In genomic region chr3:95318548-95318947, GRCm38 (mm10) we compare ENCODE assay signal across 8 mouse cellular contexts. TPM values are rescaled to one million over a fixed set of nuclear protein-coding genes. Genes with fewer than 3 reads are reported as not detected.
DNase-seq lines count a peak whose midpoint lies in the region; ATAC-seq and TF ChIP-seq lines count a peak whose summit lies in the region.

No protein-coding gene starts in this region.

- H3K9ac ChIP-seq in kidney, embryonic 14.5 days (ENCODE audit: low read depth, low read length): no peak overlapping the region
- 0 out of 2 replicates have a peak overlapping the region, but pooled peaks have one; percentile 6 for H3K9ac ChIP-seq in hindbrain, embryonic 16.5 days (ENCODE audit: low read depth, low read length)

- H3K27ac ChIP-seq in kidney, embryonic 14.5 days (ENCODE audit: low read depth, low read length): no peak overlapping the region
- H3K27ac ChIP-seq in hindbrain, embryonic 16.5 days (ENCODE audit: low read depth, low read length): no peak overlapping the region

- intact Hi-C loops in left cerebral cortex, postnatal 36 days (cut with DNase I): no loop called here
- intact Hi-C loops in left cerebral cortex, postnatal 10 days (cut with DNase I): no loop called here

- 55% methylated on average over 6 of the region's 6 CpGs for WGBS in kidney, embryonic 14.5 days
- WGBS in hindbrain, embryonic 16.5 days: 49% methylated on average over 6 of the region's 6 CpGs
- WGBS in lung, adult 2 months: 36% methylated on average over 6 of the region's 6 CpGs

- H3K4me1 ChIP-seq in kidney, embryonic 14.5 days (ENCODE audit: control insufficient read depth, insufficient read depth, low read length): peaks cover 22% of the 10 kb centered on the region
- H3K4me1 ChIP-seq in hindbrain, embryonic 16.5 days (ENCODE audit: control insufficient read depth, insufficient read depth, low read depth, low read length): peaks cover 20% of the 10 kb centered on the region
- H3K4me1 ChIP-seq in lung, adult 2 months (ENCODE audit: control insufficient read depth, insufficient read depth, low read length): peaks cover 19% of the 10 kb centered on the region

- H3K4me2 ChIP-seq in kidney, embryonic 14.5 days (replicated peaks; ENCODE audit: low read depth, low read length): no peak overlapping the region
- no peak overlapping the region for H3K4me2 ChIP-seq in hindbrain, embryonic 16.5 days (ENCODE audit: low read length)

- TF ChIP-seq CTCF in lung, adult 2 months (IDR thresholded peaks at IDR 0.05; ENCODE audit: insufficient read depth, low read length): no peak

- peaks cover 44% of the 10 kb centered on the region for H3K36me3 ChIP-seq in kidney, embryonic 14.5 days (ENCODE audit: control insufficient read depth, insufficient read depth, low read length)
- peaks cover 20% of the 10 kb centered on the region for H3K36me3 ChIP-seq in hindbrain, embryonic 16.5 days (ENCODE audit: control insufficient read depth, insufficient read depth, low read length)

- TF ChIP-seq POLR2A in lung, adult 2 months (IDR thresholded peaks at IDR 0.05; ENCODE audit: borderline replicate concordance, extremely low read depth, low read depth, low read length): peak; percentile 74; the same call in 1 of the 2 replicates

- no peaks in the 10 kb centered on the region for H3K9me3 ChIP-seq in kidney, embryonic 14.5 days (ENCODE audit: control insufficient read depth, low read length)
- no peaks in the 10 kb centered on the region for H3K9me3 ChIP-seq in hindbrain, embryonic 16.5 days (ENCODE audit: control insufficient read depth, low read length)

- DNase-seq in kidney, adult 11 months: peak; percentile 91
- peak; percentile 72 for DNase-seq in adrenal gland, postnatal 25 days
- DNase-seq in lung, adult 2 months: peak; percentile 78
- DNase-seq in left cerebral cortex, postnatal 36 days (ENCODE audit: low spot score in 2 of 2): no peak
- no peak for DNase-seq in left cerebral cortex, postnatal 10 days (ENCODE audit: extremely low spot score in 1 of 2, low spot score in 2 of 2)
- no peak for DNase-seq in cerebellum, postnatal 36 days

- no peaks in the 10 kb centered on the region for H3K27me3 ChIP-seq in kidney, embryonic 14.5 days (ENCODE audit: control insufficient read depth, insufficient read depth, low read length)
- no peaks in the 10 kb centered on the region for H3K27me3 ChIP-seq in hindbrain, embryonic 16.5 days (replicated peaks; ENCODE audit: control insufficient read depth, insufficient read depth, low read length)

- no peak overlapping the region for H3K4me3 ChIP-seq in kidney, embryonic 14.5 days (ENCODE audit: low read length)
- no peak overlapping the region for H3K4me3 ChIP-seq in hindbrain, embryonic 16.5 days (ENCODE audit: low read length)
- H3K4me3 ChIP-seq in lung, adult 2 months (replicated peaks; ENCODE audit: extremely low read depth, low read depth, low read length): no peak overlapping the region

- no peak for ATAC-seq in kidney, embryonic 14.5 days (ENCODE audit: low FRiP score, low TSS enrichment)
- no peak for ATAC-seq in hindbrain, embryonic 16.5 days

RNA-seq across cellular contexts. Expression of gene Cers2, which starts 4.0 kb away (rescaled TPM):
- polyA plus RNA-seq in kidney, embryonic 14.5 days (2014; fragmentation: Nextera tagmentation; extraction: Ambion mirVana): 103 and 154 TPM in 2 replicates
- total RNA-seq in adrenal gland, postnatal 25 days (2021): 253 and 254 TPM in 2 replicates
- 97.4 and 102 TPM in 2 replicates for polyA plus RNA-seq in hindbrain, embryonic 16.5 days (2015; fragmentation: Nextera tagmentation; extraction: Ambion mirVana)
- 158 and 181 TPM in 2 replicates for polyA plus RNA-seq in lung, adult 2 months (2012; rRNA removed)
- 10 to 100 TPM; 49.2 to 53.5 TPM for total RNA-seq in left cerebral cortex, postnatal 36 days (2021)
- total RNA-seq in left cerebral cortex, postnatal 10 days (2021): 10 to 100 TPM; 39.2 to 40.3 TPM

RNA-seq across cellular contexts. Expression of gene Anxa9, which starts 11.6 kb away (rescaled TPM):
- polyA plus RNA-seq in kidney, embryonic 14.5 days (2014; fragmentation: Nextera tagmentation; extraction: Ambion mirVana): 3.7 and 4.3 TPM in 2 replicates
- 1.2 and 1.3 TPM in 2 replicates for total RNA-seq in adrenal gland, postnatal 25 days (2021)
- 0.35 TPM in 2 replicates for polyA plus RNA-seq in hindbrain, embryonic 16.5 days (2015; fragmentation: Nextera tagmentation; extraction: Ambion mirVana)
- polyA plus RNA-seq in lung, adult 2 months (2012; rRNA removed): 4.7 and 16.7 TPM in 2 replicates
- 1 to 10 TPM; 1.1 TPM for total RNA-seq in left cerebral cortex, postnatal 36 days (2021)
- under 1 TPM; 0.36 to 0.41 TPM for total RNA-seq in left cerebral cortex, postnatal 10 days (2021)

RNA-seq across cellular contexts. Expression of gene Prune1, which starts 36.7 kb away (rescaled TPM):
- 15.4 and 22.1 TPM in 2 replicates for polyA plus RNA-seq in kidney, embryonic 14.5 days (2014; fragmentation: Nextera tagmentation; extraction: Ambion mirVana)
- 27.9 and 38.2 TPM in 2 replicates for total RNA-seq in adrenal gland, postnatal 25 days (2021)
- 77.6 and 79.9 TPM in 2 replicates for polyA plus RNA-seq in hindbrain, embryonic 16.5 days (2015; fragmentation: Nextera tagmentation; extraction: Ambion mirVana)
- polyA plus RNA-seq in lung, adult 2 months (2012; rRNA removed): 13.4 and 24.2 TPM in 2 replicates
- total RNA-seq in left cerebral cortex, postnatal 36 days (2021): 10 to 100 TPM; 24.9 to 27.0 TPM
- 10 to 100 TPM; 44.3 to 46.4 TPM for total RNA-seq in left cerebral cortex, postnatal 10 days (2021)

RNA-seq across cellular contexts. Expression of gene Mindy1, which starts 37.4 kb away (rescaled TPM):
- polyA plus RNA-seq in kidney, embryonic 14.5 days (2014; fragmentation: Nextera tagmentation; extraction: Ambion mirVana): 33.0 and 40.9 TPM in 2 replicates
- total RNA-seq in adrenal gland, postnatal 25 days (2021): 164 and 181 TPM in 2 replicates
- polyA plus RNA-seq in hindbrain, embryonic 16.5 days (2015; fragmentation: Nextera tagmentation; extraction: Ambion mirVana): 35.8 and 36.3 TPM in 2 replicates
- 89.1 and 95.2 TPM in 2 replicates for polyA plus RNA-seq in lung, adult 2 months (2012; rRNA removed)
- total RNA-seq in left cerebral cortex, postnatal 36 days (2021): 10 to 100 TPM; 21.6 to 22.9 TPM
- total RNA-seq in left cerebral cortex, postnatal 10 days (2021): 10 to 100 TPM; 25.3 to 26.2 TPM

RNA-seq across cellular contexts. Expression of gene Setdb1, which starts 38.5 kb away (rescaled TPM):
- polyA plus RNA-seq in kidney, embryonic 14.5 days (2014; fragmentation: Nextera tagmentation; extraction: Ambion mirVana): 30.2 and 56.5 TPM in 2 replicates
- total RNA-seq in adrenal gland, postnatal 25 days (2021): 33.8 and 35.0 TPM in 2 replicates
- polyA plus RNA-seq in hindbrain, embryonic 16.5 days (2015; fragmentation: Nextera tagmentation; extraction: Ambion mirVana): 36.0 and 44.3 TPM in 2 replicates
- 10.7 and 14.7 TPM in 2 replicates for polyA plus RNA-seq in lung, adult 2 months (2012; rRNA removed)
- total RNA-seq in left cerebral cortex, postnatal 36 days (2021): 10 to 100 TPM; 29.4 to 40.0 TPM
- 10 to 100 TPM; 46.8 to 47.2 TPM for total RNA-seq in left cerebral cortex, postnatal 10 days (2021)

Comparison
In these comparisons a context has a peak if more than half of its experiments do, and no peak if none do; other contexts are left out.
1. DNase-seq: peak in kidney, adult 11 months (single experiment), adrenal gland, postnatal 25 days (single experiment) and lung, adult 2 months (single experiment); none in left cerebral cortex, postnatal 36 days (0 of 2), left cerebral cortex, postnatal 10 days (0 of 2) and cerebellum, postnatal 36 days (0 of 2).